Mouse (Mus musculus): ENCODE results near the gene Slc35f6. TPM values are rescaled to one million over a fixed set of nuclear protein-coding genes. Genes with fewer than 3 reads are reported as not detected.

Gene Slc35f6
- polyA plus RNA-seq, 2 experiments = 10.1 to 10.2 TPM

- WGBS (ENCODE audit: insufficient replicate concordance) = 39% methylated on average over 3 of the region's 3 CpGs
- TF ChIP-seq CTCF (IDR thresholded peaks at IDR 0.05; ENCODE audit: low read depth) (no peak), EP300 (IDR thresholded peaks at IDR 0.05; ENCODE audit: low read depth) (no peak)
- no peak for DNase-seq (ENCODE audit: low read depth in 3 of 3, low spot score in 3 of 3)
These were observed 3.0 kb downstream of the Slc35f6 start for GRCm38 (mm10) chr5:30650756-30651155.

DNA sequence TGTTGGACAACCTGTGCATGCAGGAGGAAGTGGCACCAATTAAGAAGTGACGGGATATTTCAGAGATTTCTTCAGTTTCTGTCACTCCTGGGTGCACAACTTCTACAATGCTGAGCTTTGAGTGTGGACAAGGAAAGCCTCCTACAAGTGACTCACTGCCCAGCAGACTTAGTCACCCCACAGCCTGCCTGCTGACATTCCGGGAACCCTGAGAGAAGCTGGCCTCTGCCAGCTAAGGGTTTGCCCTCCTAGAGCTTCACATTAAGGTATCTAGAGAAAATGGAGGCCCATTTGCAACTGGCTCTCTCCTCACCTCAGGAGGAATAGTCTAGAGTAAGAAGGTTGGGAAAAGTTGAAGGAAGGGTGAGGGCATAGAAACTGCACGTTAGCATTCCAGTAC is 3.8 kb downstream of the Slc35f6 start:
- H3K27me3 ChIP-seq (ENCODE audit: control insufficient read depth, insufficient read depth, low read length) = no peaks in the 10 kb centered on the region
- no peaks in the 10 kb centered on the region for H3K9me3 ChIP-seq (ENCODE audit: control insufficient read depth, low read length)
- TF ChIP-seq CTCF (IDR thresholded peaks at IDR 0.05; ENCODE audit: low read depth) = no peak
- no peak for TF ChIP-seq EP300 (IDR thresholded peaks at IDR 0.05; ENCODE audit: low read depth)
- no peaks in the 10 kb centered on the region; the same call in none of the 2 replicates for H3K36me3 ChIP-seq (replicated peaks; ENCODE audit: control insufficient read depth, insufficient read depth, low read depth)
- H3K4me1 ChIP-seq (replicated peaks; ENCODE audit: control insufficient read depth in 2 of 2, insufficient read depth in 2 of 2, low read length in 1 of 2) = peaks cover 7 to 17% of the 10 kb centered on the region in 2 experiments
- ATAC-seq (ENCODE audit: insufficient read depth) = no peak
- H3K27ac ChIP-seq = no peak overlapping the region
- WGBS (ENCODE audit: insufficient replicate concordance) = 74% methylated on average over 3 of the region's 3 CpGs
- H3K4me3 ChIP-seq (ENCODE audit: insufficient read depth in 1 of 2, low read depth in 2 of 2, low read length in 2 of 2) = no peak overlapping the region
- no peak for DNase-seq (ENCODE audit: low read depth in 3 of 3, low spot score in 3 of 3)
- H3K4me2 ChIP-seq (ENCODE audit: low read depth) = no peak overlapping the region
- no peak overlapping the region for H3K9ac ChIP-seq (replicated peaks)

More at GRCm38 (mm10) chr5:30650756-30651155, 3.0 kb downstream of the Slc35f6 start:
- Histone ChIP-seq H3K4me3 (ENCODE audit: insufficient read depth in 1 of 2, low read depth in 2 of 2, low read length in 2 of 2) (no peak overlapping the region), H3K27ac (no peak overlapping the region), H3K36me3 (replicated peaks; ENCODE audit: control insufficient read depth, insufficient read depth, low read depth) (no peaks in the 10 kb centered on the region; the same call in 1 of the 2 replicates), H3K27me3 (ENCODE audit: control insufficient read depth, insufficient read depth, low read length) (no peaks in the 10 kb centered on the region), H3K9ac (replicated peaks) (no peak overlapping the region), H3K9me3 (ENCODE audit: control insufficient read depth, low read length) (no peaks in the 10 kb centered on the region), H3K4me2 (ENCODE audit: low read depth) (no peak overlapping the region), H3K4me1 (replicated peaks; ENCODE audit: control insufficient read depth in 2 of 2, insufficient read depth in 2 of 2, low read length in 1 of 2) (peaks cover 7 to 17% of the 10 kb centered on the region in 2 experiments)
- no peak for ATAC-seq (ENCODE audit: insufficient read depth)

DNA sequence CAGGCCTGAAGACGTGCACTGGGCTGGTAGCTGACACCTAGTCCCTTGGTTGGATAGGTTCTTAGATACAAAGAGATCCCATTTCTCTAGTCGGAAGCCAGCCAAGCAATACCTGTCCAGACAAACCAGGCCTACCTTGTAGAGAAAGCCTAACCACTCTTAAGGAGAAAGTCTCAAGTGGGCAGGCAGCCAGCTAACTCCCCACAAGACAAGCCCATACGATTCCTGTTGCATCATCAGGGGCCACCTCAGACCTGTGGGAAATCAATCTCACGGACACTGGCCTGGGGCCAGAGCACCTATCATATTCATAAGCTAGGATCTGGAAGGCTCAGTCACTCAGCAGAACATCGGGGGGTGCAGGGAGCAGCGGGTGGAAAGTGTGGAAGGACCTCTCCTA is 5.5 kb downstream of the Slc35f6 start:
- Histone ChIP-seq H3K4me1 (replicated peaks; ENCODE audit: control insufficient read depth in 2 of 2, insufficient read depth in 2 of 2, low read length in 1 of 2) (peaks cover 7 to 14% of the 10 kb centered on the region in 2 experiments; a peak in 3 of 4 replicates), H3K27ac (no peak overlapping the region), H3K36me3 (replicated peaks; ENCODE audit: control insufficient read depth, insufficient read depth, low read depth) (no peaks in the 10 kb centered on the region; the same call in none of the 2 replicates), H3K9me3 (ENCODE audit: control insufficient read depth, low read length) (no peaks in the 10 kb centered on the region), H3K4me3 (ENCODE audit: insufficient read depth in 1 of 2, low read depth in 2 of 2, low read length in 2 of 2) (no peak overlapping the region), H3K9ac (replicated peaks) (no peak overlapping the region), H3K27me3 (ENCODE audit: control insufficient read depth, insufficient read depth, low read length) (no peaks in the 10 kb centered on the region), H3K4me2 (ENCODE audit: low read depth) (no peak overlapping the region)
- WGBS (ENCODE audit: insufficient replicate concordance) = 72% methylated on average over 6 of the region's 6 CpGs
- DNase-seq (ENCODE audit: low read depth in 3 of 3, low spot score in 3 of 3) (no peak), ATAC-seq (ENCODE audit: insufficient read depth) (no peak)
- TF ChIP-seq EP300 (IDR thresholded peaks at IDR 0.05; ENCODE audit: low read depth) = no peak
- no peak for TF ChIP-seq CTCF (IDR thresholded peaks at IDR 0.05; ENCODE audit: low read depth)

DNA sequence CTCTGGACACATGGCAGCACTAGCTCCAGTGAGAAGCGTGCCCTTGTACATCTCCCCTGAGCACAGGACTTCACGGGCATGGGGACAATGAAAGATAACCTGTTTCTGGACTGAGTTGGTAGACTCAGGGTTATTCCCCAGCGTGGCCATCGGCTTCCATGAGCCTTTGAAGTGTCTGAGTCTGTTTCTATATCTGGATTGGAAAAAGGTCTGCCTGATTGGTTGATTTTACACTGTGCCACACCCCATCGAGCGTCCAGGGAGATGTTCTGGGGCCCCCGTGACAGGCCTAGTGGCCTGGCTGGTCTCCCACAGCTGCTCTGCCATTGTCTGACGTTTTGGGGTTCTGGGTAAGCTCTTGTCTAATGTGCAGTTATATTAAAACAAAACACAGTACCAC is 7.3 kb downstream of the Slc35f6 start:
- Histone ChIP-seq H3K4me3 (ENCODE audit: insufficient read depth in 1 of 2, low read depth in 2 of 2, low read length in 2 of 2) (no peak overlapping the region), H3K27me3 (ENCODE audit: control insufficient read depth, insufficient read depth, low read length) (no peaks in the 10 kb centered on the region), H3K9ac (replicated peaks) (no peak overlapping the region), H3K36me3 (replicated peaks; ENCODE audit: control insufficient read depth, insufficient read depth, low read depth) (no peaks in the 10 kb centered on the region; the same call in none of the 2 replicates), H3K4me2 (ENCODE audit: low read depth) (no peak overlapping the region), H3K4me1 (replicated peaks; ENCODE audit: control insufficient read depth in 2 of 2, insufficient read depth in 2 of 2, low read length in 1 of 2) (peaks cover 0 to under 1% of the 10 kb centered on the region in 2 experiments; a peak in 2 of 4 replicates), H3K9me3 (ENCODE audit: control insufficient read depth, low read length) (no peaks in the 10 kb centered on the region), H3K27ac (no peak overlapping the region)
- no peak for ATAC-seq (ENCODE audit: insufficient read depth)
- no peak for DNase-seq (ENCODE audit: low read depth in 3 of 3, low spot score in 3 of 3)
- WGBS (ENCODE audit: insufficient replicate concordance) = 63% methylated on average over 8 of the region's 8 CpGs
- TF ChIP-seq EP300 (IDR thresholded peaks at IDR 0.05; ENCODE audit: low read depth) = no peak
- no peak for TF ChIP-seq CTCF (IDR thresholded peaks at IDR 0.05; ENCODE audit: low read depth)

GRCm38 (mm10) chr5:30655526-30656195 is 7.9 kb downstream of the Slc35f6 start:
- no peak for TF ChIP-seq CTCF (IDR thresholded peaks at IDR 0.05; ENCODE audit: low read depth)
- no peak for TF ChIP-seq EP300 (IDR thresholded peaks at IDR 0.05; ENCODE audit: low read depth)
- WGBS (ENCODE audit: insufficient replicate concordance) = 70% methylated on average over 6 of the region's 6 CpGs
- no peak for ATAC-seq (ENCODE audit: insufficient read depth)
- H3K27me3 ChIP-seq (ENCODE audit: control insufficient read depth, insufficient read depth, low read length) = no peaks in the 10 kb centered on the region
- DNase-seq (ENCODE audit: low read depth in 3 of 3, low spot score in 3 of 3) = no peak
- no peak overlapping the region for H3K4me3 ChIP-seq (ENCODE audit: insufficient read depth in 1 of 2, low read depth in 2 of 2, low read length in 2 of 2)
- no peaks in the 10 kb centered on the region; the same call in none of the 2 replicates for H3K36me3 ChIP-seq (replicated peaks; ENCODE audit: control insufficient read depth, insufficient read depth, low read depth)
- H3K9me3 ChIP-seq (ENCODE audit: control insufficient read depth, low read length) = no peaks in the 10 kb centered on the region
- H3K9ac ChIP-seq (replicated peaks) = no peak overlapping the region
- no peaks in the 10 kb centered on the region for H3K4me1 ChIP-seq (replicated peaks; ENCODE audit: control insufficient read depth in 2 of 2, insufficient read depth in 2 of 2, low read length in 1 of 2)
- no peak overlapping the region for H3K4me2 ChIP-seq (ENCODE audit: low read depth)
- H3K27ac ChIP-seq = no peak overlapping the region

Measured in liver, embryonic 14.5 days (tissue).